Mouse (Mus musculus) cerebellum, adult 11-12 months (tissue): Measurements from ENCODE around the gene Pde1c.
A peak's percentile ranks its signal among the peaks of the same experiment; 100 is the strongest.

ENCODE experiments used
- DNase-seq: peaks from one replicate; pipeline ENCODE4 v3.0.0; 2022

The Pde1c gene

GRCm38 (mm10) chr6:56441501-56441900 is 127.4 kb downstream of the Pde1c start:
- DNase-seq, result no peak

DNA sequence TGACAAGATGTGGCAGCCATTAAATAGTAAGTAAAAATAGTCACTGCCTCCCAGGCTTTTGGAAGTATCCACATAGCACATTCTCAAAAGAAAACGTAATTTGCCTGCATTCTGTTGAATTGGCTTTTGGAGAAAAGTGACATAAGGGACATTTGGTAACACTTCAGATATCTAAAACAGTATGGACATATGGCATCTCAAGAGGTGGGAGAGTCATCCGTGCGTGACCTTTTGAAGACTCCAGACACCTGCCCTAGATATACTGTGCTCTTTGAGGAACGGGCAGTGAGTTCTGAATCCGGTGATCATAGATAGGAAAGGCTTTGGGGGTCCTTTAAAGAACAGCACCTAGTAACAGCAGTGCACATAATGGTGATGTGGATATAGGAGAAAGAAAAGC is 143.1 kb downstream of the Pde1c start:
- DNase-seq, result peak; percentile 75

GRCm38 (mm10) chr6:56422866-56423265 is 146.0 kb downstream of the Pde1c start:
- no peak for DNase-seq

- no peak for DNase-seq
Observed at GRCm38 (mm10) chr6:56416191-56416590, 152.7 kb downstream of the Pde1c start.

DNA sequence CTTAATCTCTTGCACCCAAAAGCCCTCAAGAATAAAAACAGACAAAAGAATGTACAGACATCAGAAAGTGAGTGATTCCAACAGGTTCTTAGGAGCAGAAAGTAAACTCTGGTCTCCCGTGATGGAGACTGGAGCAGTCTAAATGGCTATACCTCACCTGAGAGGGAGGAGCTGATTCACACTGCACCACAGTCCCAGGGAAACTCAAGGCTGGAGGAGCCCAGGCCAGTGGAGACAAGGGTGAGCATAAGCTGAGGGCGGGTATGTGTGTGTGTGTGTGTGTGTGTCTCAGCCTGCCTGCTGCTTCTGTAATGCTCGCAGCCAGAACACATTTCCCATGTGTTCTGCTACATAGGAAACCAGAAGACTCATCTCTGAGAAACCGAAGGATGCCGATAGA is 179.7 kb downstream of the Pde1c start:
- no peak for DNase-seq

DNA sequence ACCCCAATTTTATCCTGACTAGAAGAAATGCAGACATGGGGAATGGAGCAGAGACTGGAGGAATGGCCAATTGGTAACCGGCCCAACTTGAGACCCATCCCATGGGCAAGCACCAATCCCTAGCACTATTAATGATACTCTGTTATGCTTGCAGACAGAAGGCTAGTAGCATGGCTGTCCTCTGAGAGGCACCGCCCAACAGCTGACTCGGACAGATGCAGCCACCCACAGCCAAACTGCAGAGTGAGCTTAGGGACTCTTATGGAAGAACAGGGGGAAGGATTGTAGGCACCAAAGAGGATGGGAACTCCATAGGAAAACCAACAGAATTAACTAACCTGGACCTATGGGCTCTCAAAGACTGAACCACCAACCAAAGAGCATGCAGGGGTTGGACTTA is 192.5 kb downstream of the Pde1c start:
- no peak for DNase-seq

DNA sequence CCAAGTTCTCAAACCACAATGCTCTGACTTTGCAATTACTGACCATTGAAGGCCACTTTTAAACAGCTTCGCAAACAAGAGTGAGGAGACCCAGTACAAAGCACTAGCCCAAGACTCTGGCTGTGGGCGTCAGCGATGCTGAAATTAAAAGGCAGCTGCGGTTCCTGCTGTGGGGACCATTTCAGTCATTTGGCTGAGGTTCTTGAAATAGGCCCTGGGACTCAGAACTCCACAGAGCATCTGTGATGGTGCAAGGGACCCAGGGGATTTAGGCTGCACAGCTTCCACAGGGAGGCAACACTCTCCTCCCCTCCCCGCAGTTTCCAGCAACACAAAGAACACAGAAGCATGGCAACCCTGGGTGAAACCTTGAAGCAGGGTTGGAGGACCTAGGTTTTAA is 194.7 kb downstream of the Pde1c start:
- no peak for DNase-seq

DNA sequence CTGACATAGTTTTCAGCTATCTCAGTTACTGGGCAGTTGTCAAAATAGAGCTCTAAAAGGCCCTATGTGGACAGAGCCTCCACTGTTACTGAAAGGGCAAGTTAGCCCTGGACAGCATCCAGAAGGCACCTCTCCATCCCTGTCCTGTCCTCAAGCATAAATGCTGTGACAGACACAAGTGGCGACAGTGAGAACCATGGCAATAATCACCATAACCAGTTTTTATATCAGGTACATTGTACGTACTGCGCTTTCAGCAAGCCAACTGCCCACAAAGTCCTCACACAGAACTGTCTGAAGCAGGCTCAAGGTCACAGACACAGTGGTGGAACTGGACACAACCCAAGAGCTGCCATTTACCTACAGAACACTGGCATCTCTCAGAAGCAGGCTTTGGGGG is 195.2 kb downstream of the Pde1c start:
- DNase-seq, result no peak

DNA sequence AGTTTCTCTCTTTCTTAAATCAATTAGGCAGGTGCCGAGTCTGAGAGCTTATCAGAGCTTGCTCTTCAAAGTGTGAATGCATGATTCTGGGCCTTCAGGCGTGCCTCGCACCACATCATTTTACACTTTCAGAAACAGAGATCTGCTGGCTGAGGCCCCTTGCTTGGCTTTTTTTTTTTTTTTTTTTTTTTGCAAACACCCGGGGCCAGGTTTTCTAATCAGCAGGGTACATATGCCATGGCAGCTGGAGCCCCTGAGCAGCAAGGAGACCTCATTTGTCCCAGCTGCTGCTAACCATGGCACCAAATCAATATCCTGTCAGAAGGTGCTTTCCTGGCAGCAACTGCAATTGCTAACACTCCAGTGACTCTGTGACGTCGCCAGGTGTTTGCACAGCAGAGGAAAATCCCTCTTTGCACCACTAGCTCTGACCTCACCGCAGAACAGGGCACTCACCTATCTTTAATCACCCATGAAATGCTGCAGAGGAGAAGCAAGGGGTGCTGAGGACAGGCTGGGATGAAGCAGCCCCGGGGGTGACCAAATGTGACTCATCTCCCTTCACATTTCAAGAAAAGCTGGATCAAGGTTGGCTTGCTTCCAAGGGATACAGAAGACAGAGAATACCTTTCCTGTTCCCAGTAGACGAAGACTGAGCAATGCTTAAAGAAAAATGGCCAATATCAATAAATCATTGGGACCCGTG is 195.7 kb downstream of the Pde1c start:
- peak; percentile 47 for DNase-seq

DNA sequence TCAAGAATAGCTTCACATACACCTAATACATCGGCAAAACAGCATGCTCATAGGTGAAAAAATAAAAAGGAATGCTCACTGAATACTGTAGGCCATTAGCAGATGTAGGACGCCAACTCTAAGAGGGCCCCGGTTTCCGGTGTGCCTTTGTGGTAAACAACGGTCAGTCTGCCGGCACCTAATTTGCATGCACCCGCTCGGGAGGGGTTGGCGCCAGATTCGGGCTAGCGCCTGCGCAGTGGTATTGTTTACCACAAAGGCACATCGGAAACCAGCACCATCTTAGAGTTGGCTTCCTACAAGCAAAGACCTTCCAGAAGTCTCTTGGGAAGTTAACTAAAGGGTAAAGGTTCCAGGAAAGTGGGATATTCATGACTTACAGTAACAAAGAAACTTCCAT is 199.4 kb downstream of the Pde1c start:
- no peak for DNase-seq

GRCm38 (mm10) chr6:56368116-56368515 is 200.8 kb downstream of the Pde1c start:
- no peak for DNase-seq

GRCm38 (mm10) chr6:56367257-56367656 is 201.6 kb downstream of the Pde1c start:
- DNase-seq, result no peak

- DNase-seq, result no peak
Observed at GRCm38 (mm10) chr6:56362650-56363049, 206.3 kb downstream of the Pde1c start.

DNA sequence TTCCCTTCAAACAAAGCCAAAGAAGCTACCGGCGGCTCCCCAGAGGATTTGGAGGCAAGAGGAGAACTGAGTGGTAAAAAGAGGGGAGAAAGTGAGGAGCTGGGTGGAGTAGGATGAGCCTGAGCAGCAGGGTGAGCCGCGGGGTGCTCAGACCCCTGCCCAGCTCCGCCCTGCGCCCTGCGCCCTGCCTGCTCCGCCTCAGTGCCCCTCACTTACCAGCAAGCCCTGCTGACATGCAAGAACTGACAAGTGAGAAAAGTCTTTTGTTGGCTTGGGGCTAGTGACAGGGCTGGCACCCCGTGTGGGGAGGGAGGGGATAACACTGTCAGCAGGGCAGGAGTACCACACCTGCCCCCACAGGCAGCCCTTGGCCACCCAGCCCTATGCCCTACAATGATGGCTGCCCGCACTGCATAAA is 206.8 kb downstream of the Pde1c start:
- DNase-seq, result peak; percentile 79

DNA sequence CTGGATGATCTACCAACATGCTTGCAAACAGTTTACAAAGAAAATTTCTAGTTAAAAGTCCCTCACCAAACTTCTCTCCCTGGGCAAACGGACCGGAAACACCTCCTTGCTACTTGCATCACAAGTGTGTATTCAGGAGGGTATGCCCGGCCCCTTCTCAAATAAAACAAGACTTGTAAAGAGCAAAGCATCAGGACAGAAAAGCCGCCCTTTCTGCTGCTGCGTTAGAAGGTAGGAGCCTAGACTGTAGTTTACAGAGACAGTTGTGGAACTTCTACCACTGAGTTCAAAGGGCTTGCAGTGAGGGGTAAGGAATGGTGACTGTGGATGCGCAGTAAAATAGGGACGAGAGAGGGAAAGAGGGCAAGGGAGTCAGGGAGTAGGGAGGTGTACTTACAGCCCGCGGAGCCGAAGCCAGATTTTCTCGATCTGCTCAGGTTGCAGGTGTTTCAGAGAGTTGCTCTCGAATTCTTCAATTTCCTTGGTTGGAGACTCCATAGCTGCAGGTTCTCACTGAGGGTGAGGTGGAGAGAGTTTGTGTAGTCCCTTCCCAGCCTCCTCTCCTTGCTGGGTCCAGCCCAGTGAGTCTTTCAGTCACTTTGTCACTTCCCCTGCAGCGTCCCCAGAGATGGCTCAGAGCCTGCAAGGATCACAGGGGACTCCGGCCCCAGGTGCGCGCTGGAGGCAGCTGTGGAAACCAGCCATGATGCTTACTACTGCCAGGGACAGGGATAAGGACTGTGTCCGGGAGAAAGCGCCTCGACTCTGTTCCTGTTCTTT is 207.4 kb downstream of the Pde1c start:
- peak; percentile 63 for DNase-seq

GRCm38 (mm10) chr6:56360086-56360485 is 208.8 kb downstream of the Pde1c start:
- no peak for DNase-seq

GRCm38 (mm10) chr6:56359126-56359525 is 209.8 kb downstream of the Pde1c start:
- no peak for DNase-seq

DNA sequence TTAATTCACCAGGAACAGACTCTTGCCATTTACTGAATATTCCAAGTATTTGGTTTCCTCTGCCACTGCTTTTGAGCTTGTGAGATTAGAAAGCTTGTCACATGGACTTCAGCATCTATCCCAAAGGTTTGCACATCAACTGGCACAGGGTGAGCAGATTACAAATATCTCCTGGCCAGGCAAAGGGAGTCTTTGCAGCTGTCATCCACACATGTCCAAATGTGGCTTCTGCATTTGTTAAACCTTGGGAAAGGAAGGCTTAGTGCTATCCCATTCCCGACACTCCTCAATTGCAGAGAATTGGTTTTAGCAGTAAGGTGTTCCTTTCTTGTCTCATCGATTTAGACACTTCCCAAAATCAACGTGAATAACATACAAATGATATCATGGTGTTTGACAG is 221.7 kb downstream of the Pde1c start:
- no peak for DNase-seq

DNA sequence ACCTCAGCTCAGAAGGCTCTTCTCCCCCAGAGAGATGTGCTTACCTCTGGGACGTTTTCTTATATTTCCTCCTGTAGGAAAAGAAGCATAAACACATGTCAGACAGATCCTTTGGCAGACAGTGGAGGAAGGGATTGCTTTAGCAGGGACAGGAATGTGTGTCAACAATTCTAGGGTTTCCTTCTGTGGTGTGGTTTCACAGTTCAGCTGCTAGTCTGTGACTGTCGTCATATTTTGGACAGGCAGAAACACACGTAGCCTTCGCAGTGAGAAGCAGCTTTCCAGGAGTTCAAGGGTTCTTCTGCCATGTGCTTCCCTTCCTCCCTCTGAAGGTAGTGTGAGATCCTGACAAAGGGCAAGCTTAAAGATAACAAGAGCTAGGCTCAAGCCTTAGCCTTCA is 223.8 kb downstream of the Pde1c start:
- no peak for DNase-seq

- no peak for DNase-seq
Observed at GRCm38 (mm10) chr6:56342005-56342404, 226.9 kb downstream of the Pde1c start.

DNA sequence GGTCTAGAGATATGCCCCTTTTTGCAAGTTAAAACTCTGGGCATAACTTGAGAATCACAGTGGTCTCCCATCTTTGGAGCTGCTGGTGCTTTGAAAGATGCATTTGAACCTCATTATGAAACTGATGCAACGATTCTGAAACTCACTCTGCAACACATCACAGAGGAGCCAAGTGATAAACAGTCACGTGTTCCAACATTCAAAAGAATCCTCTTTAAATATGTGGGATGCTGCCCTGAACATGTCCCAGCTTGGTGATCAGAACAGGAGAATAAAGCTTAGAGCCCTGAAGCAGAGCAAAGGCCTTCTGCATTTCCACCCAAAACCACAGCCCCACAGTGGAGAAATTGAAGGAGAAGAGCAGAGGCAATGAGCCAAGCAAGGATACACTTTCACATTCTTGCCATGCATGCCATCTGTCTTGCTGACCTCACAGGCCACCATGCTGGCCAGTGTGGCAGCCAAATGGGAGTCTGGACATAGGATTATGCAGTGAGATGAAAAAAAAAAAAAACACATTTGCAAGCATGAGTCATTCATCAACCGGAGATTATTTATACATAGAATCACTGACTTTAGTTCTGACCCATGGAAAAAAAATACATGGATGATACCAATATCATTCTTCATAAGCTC is 233.0 kb downstream of the Pde1c start:
- DNase-seq, result peak; percentile 93

- DNase-seq, result no peak
Observed at GRCm38 (mm10) chr6:56332149-56332548, 236.8 kb downstream of the Pde1c start.

DNA sequence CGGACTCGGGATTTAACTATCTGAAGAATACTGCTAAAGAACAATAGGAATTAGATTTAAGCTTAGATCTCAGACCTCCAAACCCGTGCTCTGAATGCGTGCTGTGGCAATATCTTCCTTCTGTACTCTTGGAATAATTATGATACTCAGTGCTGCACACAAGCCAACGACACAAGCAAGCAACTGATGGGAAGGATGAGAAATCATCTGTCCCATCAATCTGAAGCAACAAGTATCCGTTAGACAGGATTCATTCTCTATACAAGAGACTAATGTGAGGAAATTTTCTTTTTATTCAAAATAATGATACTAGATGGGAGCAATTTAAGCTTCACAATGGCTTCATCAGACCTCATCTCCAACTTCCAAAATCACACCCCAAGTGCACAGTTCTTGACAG is 237.5 kb downstream of the Pde1c start:
- DNase-seq, result no peak

DNA sequence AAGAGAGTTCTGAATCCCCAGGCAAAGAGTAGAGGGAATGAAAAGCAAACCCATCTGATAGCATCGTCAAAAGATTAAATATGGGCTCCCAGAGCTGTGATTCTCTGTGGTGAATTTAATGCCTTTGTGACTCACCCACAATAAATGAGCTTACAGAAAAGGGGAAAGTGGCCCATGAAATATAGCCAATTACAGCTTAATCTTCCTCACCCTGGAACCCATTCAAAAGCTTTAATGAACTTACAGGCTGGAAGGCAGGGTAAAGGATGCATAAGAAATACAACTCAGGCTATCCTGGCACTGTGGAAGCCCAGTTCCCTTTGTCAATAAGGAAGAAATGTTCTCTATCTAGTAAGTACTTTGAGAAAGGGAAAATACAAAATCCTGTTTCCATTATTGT is 240.8 kb downstream of the Pde1c start:
- DNase-seq, result no peak
